ENCODE assay signal across 7 mouse cellular contexts in the genomic region with DNA sequence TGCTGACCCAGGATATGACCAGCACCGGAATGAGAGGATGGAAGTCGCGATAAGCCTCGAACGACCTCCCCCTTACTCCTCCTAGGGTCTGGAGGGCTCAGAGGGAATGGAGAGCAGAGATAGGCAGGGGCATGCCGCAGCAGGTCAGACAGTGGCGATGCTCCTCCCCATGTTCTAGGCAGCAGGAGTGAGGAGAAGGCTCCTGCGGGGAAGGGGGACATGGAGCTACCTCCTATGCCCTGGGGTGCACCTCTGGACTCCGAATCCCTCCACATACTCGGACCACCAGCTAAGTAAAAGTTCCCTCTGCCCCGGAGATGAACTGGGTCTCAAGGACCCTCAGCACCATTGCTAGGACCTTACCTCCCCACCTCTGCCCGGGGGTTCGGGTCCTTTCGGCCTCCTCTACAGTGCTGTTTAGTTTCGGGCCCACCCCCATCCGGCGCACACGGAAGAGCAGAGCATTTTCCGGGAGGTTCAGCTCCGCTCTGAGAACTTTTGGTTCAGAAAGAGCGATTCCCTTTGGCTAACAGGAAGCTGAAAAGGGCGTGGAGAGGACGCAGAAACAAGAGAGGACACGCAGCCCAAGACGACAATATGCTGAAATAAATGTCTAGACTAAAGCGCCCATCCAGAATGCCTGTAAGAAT. TPM values are rescaled to one million over a fixed set of nuclear protein-coding genes. Genes with fewer than 3 reads are reported as not detected.
DNase-seq lines count a peak whose midpoint lies in the region; ATAC-seq and TF ChIP-seq lines count a peak whose summit lies in the region.

No protein-coding gene starts in this region.

- peak overlapping the region; percentile 89 for H3K27ac ChIP-seq in heart, embryonic 10.5 days
- H3K27ac ChIP-seq in kidney, embryonic 15.5 days = peak overlapping the region; percentile 78
- peak overlapping the region; percentile 61; the same call in 1 of the 2 replicates for H3K27ac ChIP-seq in stomach, postnatal 0 days (replicated peaks)

- no peaks in the 10 kb centered on the region for H3K9me3 ChIP-seq in E14TG2a.4 (ENCODE audit: low read length)
- H3K9me3 ChIP-seq in heart, embryonic 10.5 days = no peaks in the 10 kb centered on the region
- no peaks in the 10 kb centered on the region for H3K9me3 ChIP-seq in kidney, embryonic 15.5 days (replicated peaks)
- no peaks in the 10 kb centered on the region for H3K9me3 ChIP-seq in stomach, postnatal 0 days (ENCODE audit: control insufficient read depth, low read length)

- ATAC-seq in kidney, embryonic 15.5 days (replicated peaks; ENCODE audit: low FRiP score) = peak; percentile 63
- ATAC-seq in stomach, postnatal 0 days (ENCODE audit: low FRiP score, low TSS enrichment) = peak; percentile 42; the same call in 1 of the 2 replicates

- peaks cover 82% of the 10 kb centered on the region for H3K4me1 ChIP-seq in E14TG2a.4 (replicated peaks; ENCODE audit: low read depth, low read length)
- H3K4me1 ChIP-seq in heart, embryonic 10.5 days = peaks cover 22% of the 10 kb centered on the region
- peaks cover 20% of the 10 kb centered on the region for H3K4me1 ChIP-seq in kidney, embryonic 15.5 days
- H3K4me1 ChIP-seq in stomach, postnatal 0 days (replicated peaks; ENCODE audit: control insufficient read depth, insufficient read depth) = no peaks in the 10 kb centered on the region; the same call in 1 of the 2 replicates

- H3K36me3 ChIP-seq in E14TG2a.4 (ENCODE audit: insufficient read depth, low read length) = peaks cover 8% of the 10 kb centered on the region; the same call in 1 of the 2 replicates
- H3K36me3 ChIP-seq in heart, embryonic 10.5 days = no peaks in the 10 kb centered on the region
- H3K36me3 ChIP-seq in kidney, embryonic 15.5 days = no peaks in the 10 kb centered on the region
- H3K36me3 ChIP-seq in stomach, postnatal 0 days (ENCODE audit: control insufficient read depth, insufficient read depth, low read length) = no peaks in the 10 kb centered on the region

- peak; percentile 36 for DNase-seq in ZHBTc4 (ENCODE audit: low read depth, low spot score)
- DNase-seq in heart, embryonic 10.5 days (ENCODE audit: low spot score) = peak; percentile 81
- peak; percentile 45 for DNase-seq in lung, postnatal 25 days (ENCODE audit: low spot score)
- no peak for DNase-seq in stomach, postnatal 0 days (ENCODE audit: low spot score)
- no peak for DNase-seq in ovary, postnatal 10 days (ENCODE audit: low spot score)

- H3K4me3 ChIP-seq in E14TG2a.4 (replicated peaks; ENCODE audit: low read length) = peak overlapping the region; percentile 89
- peak overlapping the region; percentile 67 for H3K4me3 ChIP-seq in heart, embryonic 10.5 days
- peak overlapping the region; percentile 69 for H3K4me3 ChIP-seq in kidney, embryonic 15.5 days (replicated peaks)
- peak overlapping the region; percentile 60 for H3K4me3 ChIP-seq in stomach, postnatal 0 days (ENCODE audit: low read depth, low read length)

- H3K4me2 ChIP-seq in kidney, embryonic 15.5 days = peak overlapping the region; percentile 95
- H3K4me2 ChIP-seq in stomach, postnatal 0 days (replicated peaks; ENCODE audit: low read depth) = peak overlapping the region; percentile 92

- TF ChIP-seq EP300 in stomach, postnatal 0 days (optimal IDR thresholded peaks at IDR 0.05) = no peak

- WGBS in heart, embryonic 10.5 days = 1% methylated on average over 26 of the region's 26 CpGs
- 2% methylated on average over 26 of the region's 26 CpGs for WGBS in kidney, embryonic 15.5 days
- 6% methylated on average over 25 of the region's 26 CpGs for WGBS in stomach, postnatal 0 days

- TF ChIP-seq CTCF in E14TG2a.4 (conservative IDR thresholded peaks at IDR 0.05; ENCODE audit: low read length) = no peak
- no peak for TF ChIP-seq CTCF in stomach, postnatal 0 days (IDR thresholded peaks at IDR 0.05; ENCODE audit: low read depth)

- peaks cover 4% of the 10 kb centered on the region for H3K27me3 ChIP-seq in E14TG2a.4 (ENCODE audit: insufficient read depth, low read length)
- H3K27me3 ChIP-seq in heart, embryonic 10.5 days (ENCODE audit: insufficient read depth, poor library complexity, severe bottlenecking) = no peaks in the 10 kb centered on the region
- H3K27me3 ChIP-seq in kidney, embryonic 15.5 days = no peaks in the 10 kb centered on the region
- H3K27me3 ChIP-seq in stomach, postnatal 0 days (ENCODE audit: control insufficient read depth, insufficient read depth, low read length) = no peaks in the 10 kb centered on the region

- peak overlapping the region; percentile 59 for H3K9ac ChIP-seq in kidney, embryonic 15.5 days
- H3K9ac ChIP-seq in stomach, postnatal 0 days (ENCODE audit: low read length) = peak overlapping the region; percentile 67

RNA-seq across cellular contexts. Expression of a gene that starts 7.1 kb away (rescaled TPM):
- 1.7 and 2.0 TPM in 2 replicates for polyA plus RNA-seq in heart, embryonic 10.5 days (2016; fragmentation: Nextera tagmentation; extraction: Ambion mirVana)
- 2.3 and 2.5 TPM in 2 replicates for polyA plus RNA-seq in kidney, embryonic 15.5 days (2015; fragmentation: Nextera tagmentation; extraction: Ambion mirVana)
- 0.76 and 0.86 TPM in 2 replicates for polyA plus RNA-seq in stomach, postnatal 0 days (2015; fragmentation: Nextera tagmentation; extraction: Ambion mirVana)

Comparison
In these comparisons a context has a peak if more than half of its experiments do, and no peak if none do; other contexts are left out.
1. DNase-seq: peak in ZHBTc4 (single experiment), heart, embryonic 10.5 days (single experiment) and lung, postnatal 25 days (single experiment); none in stomach, postnatal 0 days (single experiment) and ovary, postnatal 10 days (single experiment).
2. Peak in every context shown above with its lines, with median percentiles within 50 percentile points of each other: H3K4me3 ChIP-seq and H3K27ac ChIP-seq.